Mouse (Mus musculus) kidney, adult 2 months (tissue): ENCODE data around the gene Bpifa6. TPM values are rescaled to one million over a fixed set of nuclear protein-coding genes. Genes with fewer than 3 reads are reported as not detected.

ENCODE experiments used
- DNase-seq: peaks from one replicate; pipeline ENCODE4 v3.0.0; 2021
- H3K27ac ChIP-seq: fragments of 200-500 bp; 2 replicates; pipeline ENCODE4 v1.5.1; 2012; ENCODE audit warnings: low read depth, low read length, control low read depth, inconsistent platforms; ENCODE audit not compliant: insufficient read depth
- H3K27me3 ChIP-seq: fragments of 200-500 bp; replicated peaks from 2 replicates; pipeline ENCODE4 v1.6.1; 2012; ENCODE audit warnings: mild to moderate bottlenecking, moderate library complexity, low read length, inconsistent platforms; ENCODE audit not compliant: control insufficient read depth, insufficient read depth
- H3K36me3 ChIP-seq: fragments of 200-500 bp; 2 replicates; pipeline ENCODE4 v1.6.1; 2012; ENCODE audit warnings: mild to moderate bottlenecking, moderate library complexity, low read length, inconsistent platforms; ENCODE audit not compliant: control insufficient read depth, insufficient read depth
- H3K4me1 ChIP-seq: fragments of 200-500 bp; 2 replicates; pipeline ENCODE4 v1.6.1; 2011; ENCODE audit warnings: low read length; ENCODE audit not compliant: control insufficient read depth, insufficient read depth
- H3K4me3 ChIP-seq: fragments of 200-500 bp; 2 replicates; pipeline ENCODE4 v1.5.1; 2011; ENCODE audit warnings: mild to moderate bottlenecking, low read depth, low read length, control low read depth; ENCODE audit not compliant: insufficient read depth
- CTCF ChIP-seq: fragments of 200-500 bp; conservative IDR thresholded peaks from 2 replicates; pipeline ENCODE4 v1.5.1; 2011; ENCODE audit warnings: low read depth, mild to moderate bottlenecking, control low read depth, low read length, moderate library complexity, mixed read lengths; ENCODE audit not compliant: insufficient read depth, insufficient read length
- POLR2A ChIP-seq: fragments of 200-500 bp; IDR thresholded peaks from one replicate; pipeline ENCODE4 v1.6.1; 2011; ENCODE audit warnings: low read depth, low read length, control low read depth
- WGBS: fragments of 180-500 bp; shearing (Covaris S2); methylation state at CpG from one replicate; pipeline ENCODE4 v1.1.7; 2018; 5-methylcytosine and 5-hydroxymethylcytosine counted together
- polyA plus RNA-seq: library from polyadenylated mRNA; depleted of rRNA; stranded (reverse); fragments of >200 nt; gene quantifications from 2 replicates; pipeline ENCODE4 v1.2.3, GENCODE M21; 2012; rRNA removed

Bpifa6 gene
- polyA plus RNA-seq, 1 experiment = not detected

- H3K4me1 ChIP-seq = no peaks in the 10 kb centered on the region
- no peak overlapping the region for H3K4me3 ChIP-seq
- H3K27ac ChIP-seq = no peak overlapping the region
- H3K27me3 ChIP-seq = no peaks in the 10 kb centered on the region
- no peaks in the 10 kb centered on the region for H3K36me3 ChIP-seq
- TF ChIP-seq POLR2A (no peak), CTCF (peak; percentile 68)
- DNase-seq = peak; percentile 42
- 58% methylated on average over 2 of the region's 2 CpGs for WGBS
Observed at GRCm38 (mm10) chr2:154038932-154039331, 64.2 kb downstream of the Bpifa6 start.

GRCm38 (mm10) chr2:154044743-154045142 lies 70.0 kb downstream of the Bpifa6 start:
- 82% methylated on average over 3 of the region's 3 CpGs for WGBS
- DNase-seq = no peak
- Histone ChIP-seq H3K36me3 (no peaks in the 10 kb centered on the region), H3K4me1 (no peaks in the 10 kb centered on the region), H3K27me3 (no peaks in the 10 kb centered on the region), H3K4me3 (no peak overlapping the region), H3K27ac (no peak overlapping the region)
- TF ChIP-seq POLR2A (no peak), CTCF (no peak)

Other genes with a start within 250 kb of the Bpifa6 start
- 8.2 and 11.2 TPM in 2 replicates for gene Mapre1, start 233.7 kb upstream of the Bpifa6 start, polyA plus RNA-seq
- 0.14 and 0.20 TPM in 2 replicates for gene Efcab8, start 195.0 kb upstream of the Bpifa6 start, polyA plus RNA-seq
- not detected in 2 replicates for gene Sun5, start 103.9 kb upstream of the Bpifa6 start, polyA plus RNA-seq
- gene Bpifb2, start 99.9 kb upstream of the Bpifa6 start, polyA plus RNA-seq = not detected in 2 replicates
- 0.06 TPM in 1 of 2 replicates, not detected in the other for gene Bpifb6, start 74.6 kb upstream of the Bpifa6 start, polyA plus RNA-seq
- gene Bpifb3, start 56.7 kb upstream of the Bpifa6 start, polyA plus RNA-seq = not detected in 2 replicates
- not detected in 2 replicates for gene Bpifb4, start 36.7 kb upstream of the Bpifa6 start, polyA plus RNA-seq
- gene Bpifa2, start 33.3 kb downstream of the Bpifa6 start, polyA plus RNA-seq = not detected in 2 replicates
- not detected in 2 replicates for gene Bpifa3, start 155.4 kb downstream of the Bpifa6 start, polyA plus RNA-seq
- gene Bpifa1, start 167.9 kb downstream of the Bpifa6 start, polyA plus RNA-seq = not detected in 2 replicates
- gene Bpifa5, start 187.7 kb downstream of the Bpifa6 start, polyA plus RNA-seq = not detected in 2 replicates
- gene Bpifb1, start 215.9 kb downstream of the Bpifa6 start, polyA plus RNA-seq = not detected in 2 replicates
- 0.10 and 0.16 TPM in 2 replicates for gene Bpifb5, start 248.8 kb downstream of the Bpifa6 start, polyA plus RNA-seq